Mouse (Mus musculus) erythroblast, embryonic 14.5 days (primary cell): ENCODE results near the gene Cdk4. TPM values are rescaled to one million over a fixed set of nuclear protein-coding genes. Genes with fewer than 3 reads are reported as not detected.
"Not testable (repeated sequence)": the region's sequence is repeated elsewhere in the genome, so short reads cannot be mapped to it uniquely, and the experiment has no call there.

ENCODE experiments used
- H3K27me3 ChIP-seq: 2 replicates; pipeline ENCODE4 v1.6.1; 2012; ENCODE audit warnings: inconsistent platforms; ENCODE audit not compliant: control insufficient read depth
- H3K36me3 ChIP-seq: 2 replicates; pipeline ENCODE4 v1.6.1; 2012; ENCODE audit warnings: mild to moderate bottlenecking, inconsistent platforms; ENCODE audit not compliant: control insufficient read depth
- H3K4me1 ChIP-seq: 2 replicates; pipeline ENCODE4 v1.6.1; 2012; ENCODE audit warnings: inconsistent platforms; ENCODE audit not compliant: control insufficient read depth
- H3K4me3 ChIP-seq: replicated peaks from 2 replicates; pipeline ENCODE3; 2012; ENCODE audit warnings: moderate library complexity, mild to moderate bottlenecking, inconsistent platforms
- H3K9me3 ChIP-seq: 2 replicates; pipeline ENCODE4 v1.6.1; 2012; ENCODE audit warnings: low read length, inconsistent platforms, mixed read lengths; ENCODE audit not compliant: control insufficient read depth
- GATA1 ChIP-seq: IDR thresholded peaks from 2 replicates; pipeline ENCODE4 v1.6.1; 2012; ENCODE audit warnings: low read length, inconsistent platforms, mixed read lengths
- TAL1 ChIP-seq: IDR thresholded peaks from 3 replicates; pipeline ENCODE4 v1.6.1; 2012; ENCODE audit warnings: low read length, inconsistent platforms, mixed read lengths
- polyA plus RNA-seq: library from polyadenylated mRNA; stranded (reverse); fragments of >175 nt; gene quantifications from 2 replicates; pipeline ENCODE4 v1.2.3, GENCODE M21; 2012

Cdk4 gene
- polyA plus RNA-seq, 1 experiment: 81.1 TPM

GRCm38 (mm10) chr10:127061085-127061484, 2.2 kb upstream of the Cdk4 start:
- peaks cover 4% of the 10 kb centered on the region; the same call in 1 of the 2 replicates for H3K9me3 ChIP-seq
- no peak for TF ChIP-seq TAL1
- no peak for TF ChIP-seq GATA1
- H3K27me3 ChIP-seq: peaks cover 70% of the 10 kb centered on the region
- H3K4me1 ChIP-seq: peaks cover 49% of the 10 kb centered on the region
- peaks cover 19% of the 10 kb centered on the region for H3K36me3 ChIP-seq
- no peak overlapping the region for H3K4me3 ChIP-seq

GRCm38 (mm10) chr10:127061513-127061912, 1.8 kb upstream of the Cdk4 start:
- TF ChIP-seq TAL1: no peak
- no peak for TF ChIP-seq GATA1
- H3K36me3 ChIP-seq: peaks cover 24% of the 10 kb centered on the region
- peaks cover 65% of the 10 kb centered on the region for H3K27me3 ChIP-seq
- H3K4me3 ChIP-seq: no peak overlapping the region
- peaks cover 4% of the 10 kb centered on the region; the same call in 1 of the 2 replicates for H3K9me3 ChIP-seq
- H3K4me1 ChIP-seq: peaks cover 51% of the 10 kb centered on the region

DNA sequence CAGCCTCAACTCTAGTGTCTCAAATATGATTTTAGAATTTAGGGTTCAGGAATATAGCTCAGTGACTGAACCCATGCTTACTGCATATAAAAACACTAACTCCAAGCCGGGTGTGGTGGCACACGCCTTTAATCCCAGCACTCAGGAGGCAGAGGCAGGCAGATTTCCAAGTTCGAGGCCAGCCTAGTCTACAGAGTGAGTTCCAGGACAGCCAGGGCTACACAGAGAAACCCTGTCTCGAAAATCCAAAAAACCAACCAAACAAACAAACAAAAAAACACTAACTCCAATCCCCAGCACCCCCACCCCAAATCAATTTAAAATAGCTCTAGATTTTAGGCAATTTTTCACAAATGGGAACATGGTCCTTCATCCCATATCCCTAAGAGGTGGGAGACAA, 1.2 kb upstream of the Cdk4 start:
- Histone ChIP-seq H3K4me1 (peaks cover 56% of the 10 kb centered on the region), H3K36me3 (peaks cover 29% of the 10 kb centered on the region), H3K27me3 (peaks cover 61% of the 10 kb centered on the region)
- H3K9me3 ChIP-seq, H3K4me3 ChIP-seq: not testable (repeated sequence)

- TF ChIP-seq TAL1 (no peak), GATA1 (no peak)
- peaks cover 56% of the 10 kb centered on the region for H3K4me1 ChIP-seq
Observed at GRCm38 (mm10) chr10:127062503-127062902, 831 bp upstream of the Cdk4 start.

DNA sequence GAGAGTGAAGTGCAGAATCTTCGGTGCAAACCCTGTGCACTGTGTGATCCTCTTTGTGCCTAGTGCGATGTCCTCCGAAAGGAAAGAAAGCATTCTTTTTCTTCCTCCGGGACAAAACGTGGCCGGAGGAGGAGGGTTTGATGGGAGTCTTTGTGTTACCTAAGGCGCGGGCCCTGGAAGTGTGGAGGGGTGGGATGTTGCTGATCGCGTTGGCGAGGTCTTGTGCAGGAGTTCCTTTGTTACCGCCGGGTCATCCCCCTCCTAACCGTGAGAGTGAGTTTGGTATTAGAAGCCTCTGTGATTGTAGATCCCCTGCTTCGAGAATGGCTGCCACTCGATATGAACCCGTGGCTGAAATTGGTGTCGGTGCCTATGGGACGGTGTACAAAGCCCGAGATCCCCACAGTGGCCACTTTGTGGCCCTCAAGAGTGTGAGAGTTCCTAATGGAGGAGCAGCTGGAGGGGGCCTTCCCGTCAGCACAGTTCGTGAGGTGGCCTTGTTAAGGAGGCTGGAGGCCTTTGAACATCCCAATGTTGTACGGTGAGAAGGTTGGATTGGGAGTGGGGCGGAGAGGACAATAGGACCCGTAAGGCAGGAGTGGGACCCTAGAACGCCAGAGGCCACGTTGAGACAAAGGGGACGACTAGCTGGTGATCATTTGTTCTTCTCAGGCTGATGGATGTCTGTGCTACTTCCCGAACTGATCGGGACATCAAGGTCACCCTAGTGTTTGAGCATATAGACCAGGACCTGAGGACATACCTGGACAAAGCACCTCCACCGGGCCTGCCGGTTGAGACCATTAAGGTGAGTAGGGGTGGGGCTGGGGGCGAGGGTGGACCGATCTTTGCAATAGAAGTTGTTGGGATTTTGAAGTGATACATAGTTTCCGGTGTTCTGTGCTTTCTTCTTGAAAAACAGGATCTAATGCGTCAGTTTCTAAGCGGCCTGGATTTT, 858 bp downstream of the Cdk4 start:
- H3K27me3 ChIP-seq: peaks cover 40% of the 10 kb centered on the region
- H3K36me3 ChIP-seq: peaks cover 48% of the 10 kb centered on the region
- H3K9me3 ChIP-seq: peaks cover 4% of the 10 kb centered on the region; the same call in 1 of the 2 replicates
- TF ChIP-seq TAL1 (no peak), GATA1 (no peak)
- peak overlapping the region; percentile 80 for H3K4me3 ChIP-seq
- H3K4me1 ChIP-seq: peaks cover 64% of the 10 kb centered on the region

More at GRCm38 (mm10) chr10:127062503-127062902, 831 bp upstream of the Cdk4 start:
- Histone ChIP-seq H3K4me3 (no peak overlapping the region), H3K27me3 (peaks cover 57% of the 10 kb centered on the region), H3K36me3 (peaks cover 33% of the 10 kb centered on the region), H3K9me3 (peaks cover 4% of the 10 kb centered on the region; the same call in 1 of the 2 replicates)

DNA sequence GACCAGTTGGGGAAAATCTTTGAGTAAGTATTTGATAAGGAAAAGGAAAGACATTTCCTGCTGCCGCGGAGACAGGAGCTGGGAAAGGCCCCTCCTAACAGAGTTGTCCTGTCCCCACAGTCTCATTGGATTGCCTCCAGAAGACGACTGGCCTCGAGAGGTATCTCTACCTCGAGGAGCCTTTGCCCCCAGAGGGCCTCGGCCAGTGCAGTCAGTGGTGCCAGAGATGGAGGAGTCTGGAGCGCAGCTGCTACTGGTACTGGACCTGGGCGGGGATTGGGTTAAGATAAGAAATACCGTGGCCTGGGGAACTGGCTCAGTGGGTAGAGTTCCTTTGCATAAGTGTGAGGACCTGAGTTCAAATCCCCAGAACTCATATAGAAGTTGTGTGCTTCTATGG, 2.6 kb downstream of the Cdk4 start:
- Histone ChIP-seq H3K4me3 (no peak overlapping the region), H3K36me3 (peaks cover 48% of the 10 kb centered on the region), H3K27me3 (peaks cover 22% of the 10 kb centered on the region), H3K4me1 (peaks cover 67% of the 10 kb centered on the region), H3K9me3 (no peaks in the 10 kb centered on the region)
- no peak for TF ChIP-seq TAL1

DNA sequence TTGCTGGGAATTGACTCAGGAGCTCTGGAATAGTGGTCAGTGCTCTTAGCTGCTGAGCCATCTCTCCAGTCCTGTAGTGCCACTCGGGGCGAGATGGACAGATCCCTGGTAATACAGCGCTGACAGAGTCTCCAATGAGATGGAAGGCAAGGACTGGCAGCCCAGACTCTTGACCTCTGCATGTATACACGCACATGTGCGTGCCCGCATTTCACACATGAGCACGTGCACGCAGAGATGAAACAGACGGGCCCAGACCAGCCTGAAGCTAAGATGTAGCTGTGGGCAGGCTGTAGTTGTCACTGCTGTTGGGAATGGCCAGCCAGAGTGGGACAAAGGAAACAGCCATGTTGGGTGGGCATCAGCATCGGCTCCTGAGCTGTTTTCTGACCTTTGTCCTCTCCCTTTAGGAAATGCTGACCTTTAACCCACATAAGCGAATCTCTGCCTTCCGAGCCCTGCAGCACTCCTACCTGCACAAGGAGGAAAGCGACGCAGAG, 3.2 kb downstream of the Cdk4 start:
- H3K9me3 ChIP-seq: no peaks in the 10 kb centered on the region
- no peak overlapping the region for H3K4me3 ChIP-seq
- peaks cover 16% of the 10 kb centered on the region for H3K27me3 ChIP-seq
- no peak for TF ChIP-seq TAL1
- no peak for TF ChIP-seq GATA1
- H3K36me3 ChIP-seq: peaks cover 48% of the 10 kb centered on the region
- peaks cover 72% of the 10 kb centered on the region for H3K4me1 ChIP-seq

DNA sequence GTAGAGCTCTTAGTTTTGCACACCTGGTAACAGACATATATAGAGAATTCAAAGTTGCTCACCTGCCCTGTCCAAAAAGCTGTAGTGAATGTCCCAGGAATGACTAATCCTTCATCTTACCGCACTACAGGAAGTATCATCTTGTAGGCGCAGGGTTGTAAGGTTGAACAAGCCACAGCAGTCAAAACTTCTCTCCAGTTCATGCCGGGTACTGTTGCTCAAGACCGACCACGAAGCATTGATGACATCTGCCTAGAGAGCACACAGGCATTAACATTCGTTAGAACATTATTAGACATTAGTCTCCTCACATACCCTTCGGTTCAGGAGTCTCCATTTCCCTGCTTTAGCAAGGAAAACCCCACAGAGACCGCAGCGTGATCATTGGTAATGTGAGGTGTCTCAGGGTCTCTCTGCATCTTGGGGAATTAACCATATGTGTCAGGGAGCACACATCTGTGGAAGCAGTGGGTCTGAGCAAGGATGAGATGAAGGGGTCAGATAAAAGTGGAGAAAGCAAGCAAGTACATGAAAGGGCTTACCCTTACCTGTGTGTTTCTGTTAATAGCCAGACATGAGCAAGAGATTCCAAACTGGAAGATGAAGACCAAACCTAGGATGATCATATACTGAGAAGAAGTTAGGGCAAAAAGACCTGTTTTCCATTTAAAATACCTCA, 5.2 kb downstream of the Cdk4 start:
- TF ChIP-seq GATA1 (peak; percentile 19; the same call in 1 of the 2 replicates), TAL1 (no peak)
- peak overlapping the region; percentile 71 for H3K4me3 ChIP-seq
- peaks cover 48% of the 10 kb centered on the region for H3K36me3 ChIP-seq
- H3K9me3 ChIP-seq: no peaks in the 10 kb centered on the region
- H3K4me1 ChIP-seq: peaks cover 62% of the 10 kb centered on the region
- H3K27me3 ChIP-seq: no peaks in the 10 kb centered on the region
